Mouse (Mus musculus) kidney, embryonic 16.5 days (tissue): ENCODE measurements around the gene Ankrd33b. TPM values are rescaled to one million over a fixed set of nuclear protein-coding genes. Genes with fewer than 3 reads are reported as not detected.
A peak's percentile ranks its signal among the peaks of the same experiment; 100 is the strongest.

ENCODE experiments used
- ATAC-seq: fragments of 200-750 bp; cut with Nextera tagmentation; 2 replicates; pipeline ENCODE4 v1.8.0; 2017; ENCODE audit warnings: moderate TSS enrichment; ENCODE audit not compliant: low FRiP score, low TSS enrichment
- H3K27ac ChIP-seq: fragments of 300-500 bp; sonication (generic); 2 replicates; pipeline ENCODE4 v1.5.1; 2014; ENCODE audit warnings: low read length
- H3K27me3 ChIP-seq: fragments of 300-500 bp; sonication (generic); 2 replicates; pipeline ENCODE4 v1.6.1; 2014; ENCODE audit warnings: low read length, control low read depth, mixed read lengths; ENCODE audit not compliant: insufficient read depth
- H3K36me3 ChIP-seq: fragments of 300-500 bp; sonication (generic); 2 replicates; pipeline ENCODE4 v1.6.1; 2014; ENCODE audit warnings: low read length, control low read depth, mixed read lengths; ENCODE audit not compliant: insufficient read depth
- H3K4me1 ChIP-seq: fragments of 300-500 bp; sonication (generic); 2 replicates; pipeline ENCODE4 v1.6.1; 2014; ENCODE audit warnings: low read length, control low read depth, mixed read lengths; ENCODE audit not compliant: insufficient read depth
- H3K4me2 ChIP-seq: fragments of 300-500 bp; sonication (generic); replicated peaks from 2 replicates; pipeline ENCODE4 v1.6.1; 2014; ENCODE audit warnings: low read depth, low read length
- H3K4me3 ChIP-seq: fragments of 300-500 bp; sonication (generic); 2 replicates; pipeline ENCODE4 v1.5.1; 2014; ENCODE audit warnings: mild to moderate bottlenecking, low read length
- H3K9ac ChIP-seq: fragments of 300-500 bp; sonication (generic); replicated peaks from 2 replicates; pipeline ENCODE4 v1.6.1; 2014; ENCODE audit warnings: low read length
- H3K9me3 ChIP-seq: fragments of 300-500 bp; sonication (generic); 2 replicates; pipeline ENCODE4 v1.6.1; 2016; ENCODE audit warnings: low read length, control low read depth
- WGBS: fragments of 180-500 bp; shearing (Covaris S2); extraction: QIAGEN DNeasy Blood & Tissue Kit; methylation state at CpG from one replicate; pipeline ENCODE4 v1.1.7; 2014; 5-methylcytosine and 5-hydroxymethylcytosine counted together
- polyA plus RNA-seq: library from polyadenylated mRNA; unstranded; fragments of >200 nt; fragmentation: Nextera tagmentation; extraction: Ambion mirVana; gene quantifications from 2 replicates; pipeline ENCODE4 v1.2.1, GENCODE M21; 2015

The Ankrd33b gene
- polyA plus RNA-seq, 1 experiment from 2014 or later, result 8.5 TPM

- no peak for ATAC-seq
- Histone ChIP-seq H3K4me3 (no peak overlapping the region), H3K9ac (no peak overlapping the region), H3K9me3 (no peaks in the 10 kb centered on the region), H3K4me1 (peaks cover 12% of the 10 kb centered on the region), H3K27ac (0 out of 2 replicates have a peak overlapping the region, but pooled peaks have one; percentile 9), H3K27me3 (no peaks in the 10 kb centered on the region), H3K4me2 (no peak overlapping the region), H3K36me3 (no peaks in the 10 kb centered on the region)
- 80% methylated on average over 5 of the region's 5 CpGs for WGBS
Measured at GRCm38 (mm10) chr15:31280059-31280458, 87.5 kb downstream of the Ankrd33b start.

GRCm38 (mm10) chr15:31279577-31280004 lies 87.9 kb downstream of the Ankrd33b start:
- peaks cover 12% of the 10 kb centered on the region for H3K4me1 ChIP-seq
- WGBS, result 30% methylated on average over 6 of the region's 6 CpGs
- H3K9me3 ChIP-seq, result no peaks in the 10 kb centered on the region
- H3K9ac ChIP-seq, result no peak overlapping the region
- H3K36me3 ChIP-seq, result peaks cover 3% of the 10 kb centered on the region
- peak overlapping the region; percentile 55 for H3K27ac ChIP-seq
- no peak overlapping the region for H3K4me2 ChIP-seq
- no peak overlapping the region for H3K4me3 ChIP-seq
- peak; percentile 79 for ATAC-seq
- H3K27me3 ChIP-seq, result no peaks in the 10 kb centered on the region

GRCm38 (mm10) chr15:31279120-31279519 lies 88.4 kb downstream of the Ankrd33b start:
- no peak overlapping the region for H3K4me3 ChIP-seq
- H3K36me3 ChIP-seq, result peaks cover 7% of the 10 kb centered on the region
- no peak overlapping the region for H3K4me2 ChIP-seq
- H3K9ac ChIP-seq, result no peak overlapping the region
- no peaks in the 10 kb centered on the region for H3K27me3 ChIP-seq
- ATAC-seq, result peak; percentile 53; the same call in 1 of the 2 replicates
- H3K27ac ChIP-seq, result peak overlapping the region; percentile 55; the same call in 1 of the 2 replicates
- H3K9me3 ChIP-seq, result no peaks in the 10 kb centered on the region
- peaks cover 12% of the 10 kb centered on the region for H3K4me1 ChIP-seq
- WGBS, result 44% methylated on average over 2 of the region's 2 CpGs

- peaks cover 17% of the 10 kb centered on the region for H3K36me3 ChIP-seq
- no peak for ATAC-seq
- no peak overlapping the region for H3K4me3 ChIP-seq
- H3K27me3 ChIP-seq, result no peaks in the 10 kb centered on the region
- WGBS, result 84% methylated on average over 4 of the region's 4 CpGs
- no peak overlapping the region for H3K9ac ChIP-seq
- no peak overlapping the region for H3K27ac ChIP-seq
- H3K9me3 ChIP-seq, result no peaks in the 10 kb centered on the region
- peaks cover 12% of the 10 kb centered on the region for H3K4me1 ChIP-seq
- no peak overlapping the region for H3K4me2 ChIP-seq
Measured at GRCm38 (mm10) chr15:31278090-31278489, 89.4 kb downstream of the Ankrd33b start.

- Histone ChIP-seq H3K9me3 (no peaks in the 10 kb centered on the region), H3K4me2 (no peak overlapping the region)
- WGBS, result 71% methylated on average over 10 of the region's 10 CpGs
Measured at GRCm38 (mm10) chr15:31273509-31273908, 94.0 kb downstream of the Ankrd33b start.

GRCm38 (mm10) chr15:31272695-31273094 lies 94.8 kb downstream of the Ankrd33b start:
- no peak overlapping the region for H3K4me2 ChIP-seq
- H3K27ac ChIP-seq, result no peak overlapping the region
- no peak for ATAC-seq
- H3K4me1 ChIP-seq, result no peaks in the 10 kb centered on the region
- H3K36me3 ChIP-seq, result peaks cover 21% of the 10 kb centered on the region
- WGBS, result 88% methylated on average over 7 of the region's 7 CpGs
- no peaks in the 10 kb centered on the region for H3K27me3 ChIP-seq
- H3K9ac ChIP-seq, result no peak overlapping the region
- H3K4me3 ChIP-seq, result no peak overlapping the region
- H3K9me3 ChIP-seq, result no peaks in the 10 kb centered on the region

More at GRCm38 (mm10) chr15:31273509-31273908, 94.0 kb downstream of the Ankrd33b start:
- no peak overlapping the region for H3K9ac ChIP-seq
- no peaks in the 10 kb centered on the region for H3K4me1 ChIP-seq
- no peak for ATAC-seq
- H3K4me3 ChIP-seq, result no peak overlapping the region
- no peak overlapping the region for H3K27ac ChIP-seq
- no peaks in the 10 kb centered on the region for H3K27me3 ChIP-seq
- peaks cover 21% of the 10 kb centered on the region for H3K36me3 ChIP-seq

GRCm38 (mm10) chr15:31269558-31269957 lies 98.0 kb downstream of the Ankrd33b start:
- H3K36me3 ChIP-seq, result peaks cover 17% of the 10 kb centered on the region; the same call in 1 of the 2 replicates
- ATAC-seq, result no peak
- 87% methylated on average over 4 of the region's 4 CpGs for WGBS
- no peaks in the 10 kb centered on the region for H3K9me3 ChIP-seq
- no peak overlapping the region for H3K4me3 ChIP-seq
- no peak overlapping the region for H3K9ac ChIP-seq
- no peaks in the 10 kb centered on the region for H3K27me3 ChIP-seq
- H3K4me1 ChIP-seq, result no peaks in the 10 kb centered on the region
- H3K27ac ChIP-seq, result no peak overlapping the region
- H3K4me2 ChIP-seq, result no peak overlapping the region

GRCm38 (mm10) chr15:31268148-31268547 lies 99.4 kb downstream of the Ankrd33b start:
- H3K9me3 ChIP-seq, result no peaks in the 10 kb centered on the region
- H3K4me3 ChIP-seq, result no peak overlapping the region
- ATAC-seq, result no peak
- no peaks in the 10 kb centered on the region for H3K4me1 ChIP-seq
- 87% methylated on average over 6 of the region's 6 CpGs for WGBS
- 0 out of 2 replicates have a peak, but pooled peaks cover 4% of the 10 kb centered on the region for H3K36me3 ChIP-seq
- H3K4me2 ChIP-seq, result no peak overlapping the region
- no peaks in the 10 kb centered on the region for H3K27me3 ChIP-seq
- H3K27ac ChIP-seq, result no peak overlapping the region
- no peak overlapping the region for H3K9ac ChIP-seq

- Histone ChIP-seq H3K4me2 (no peak overlapping the region), H3K36me3 (no peaks in the 10 kb centered on the region), H3K27me3 (no peaks in the 10 kb centered on the region), H3K4me1 (peaks cover 18% of the 10 kb centered on the region), H3K4me3 (no peak overlapping the region), H3K27ac (no peak overlapping the region), H3K9me3 (no peaks in the 10 kb centered on the region), H3K9ac (no peak overlapping the region)
- ATAC-seq, result no peak
- WGBS, result 92% methylated on average over 12 of the region's 12 CpGs
Measured at GRCm38 (mm10) chr15:31265845-31266244, 101.7 kb downstream of the Ankrd33b start.

GRCm38 (mm10) chr15:31265404-31265803 lies 102.1 kb downstream of the Ankrd33b start:
- WGBS, result 94% methylated on average over 8 of the region's 8 CpGs
- Histone ChIP-seq H3K36me3 (no peaks in the 10 kb centered on the region), H3K4me3 (no peak overlapping the region), H3K27ac (no peak overlapping the region), H3K9me3 (no peaks in the 10 kb centered on the region), H3K27me3 (no peaks in the 10 kb centered on the region), H3K4me1 (peaks cover 22% of the 10 kb centered on the region), H3K9ac (no peak overlapping the region), H3K4me2 (no peak overlapping the region)
- no peak for ATAC-seq
